Mouse (Mus musculus) gonadal fat pad, adult 2 months (tissue): ENCODE data around the gene 4930442H23Rik. TPM values are rescaled to one million over a fixed set of nuclear protein-coding genes. Genes with fewer than 3 reads are reported as not detected.

ENCODE experiments used
- polyA plus RNA-seq: library from polyadenylated mRNA; depleted of rRNA; stranded (reverse); fragments of >200 nt; gene quantifications from 2 replicates; pipeline ENCODE4 v1.2.3, GENCODE M21; 2012; rRNA removed

Gene 4930442H23Rik
- polyA plus RNA-seq, 1 experiment = not detected

Other genes with a start within 250 kb of the 4930442H23Rik start
- 5.9 and 6.3 TPM in 2 replicates for gene Gng7, start 168.9 kb downstream of the 4930442H23Rik start, polyA plus RNA-seq
- not detected in 2 replicates for gene Diras1, start 158.2 kb downstream of the 4930442H23Rik start, polyA plus RNA-seq
- 31.0 and 34.3 TPM in 2 replicates for gene Slc39a3, start 146.4 kb downstream of the 4930442H23Rik start, polyA plus RNA-seq
- gene Sgta, start 123.7 kb downstream of the 4930442H23Rik start, polyA plus RNA-seq = 197 and 235 TPM in 2 replicates
- gene Thop1, start 113.8 kb downstream of the 4930442H23Rik start, polyA plus RNA-seq = 31.7 and 35.0 TPM in 2 replicates
- 0.41 and 0.61 TPM in 2 replicates for gene Creb3l3, start 85.0 kb downstream of the 4930442H23Rik start, polyA plus RNA-seq
- 132 and 176 TPM in 2 replicates for gene Map2k2, start 77.9 kb downstream of the 4930442H23Rik start, polyA plus RNA-seq
- gene Zbtb7a, start 48.6 kb downstream of the 4930442H23Rik start, polyA plus RNA-seq = 30.0 and 49.1 TPM in 2 replicates
- gene Pias4, start 15.9 kb downstream of the 4930442H23Rik start, polyA plus RNA-seq = 31.5 and 32.8 TPM in 2 replicates
- gene Eef2, start 7.2 kb downstream of the 4930442H23Rik start, polyA plus RNA-seq = 1,971 and 2,241 TPM in 2 replicates
- 76.3 and 81.7 TPM in 2 replicates for gene Dapk3, start 844 bp downstream of the 4930442H23Rik start, polyA plus RNA-seq
- gene Nmrk2, start 18.2 kb upstream of the 4930442H23Rik start, polyA plus RNA-seq = not detected in 2 replicates
- gene Atcay, start 47.0 kb upstream of the 4930442H23Rik start, polyA plus RNA-seq = 0.03 TPM in 1 of 2 replicates, not detected in the other
- 17.9 and 20.9 TPM in 2 replicates for gene Zfr2, start 49.3 kb upstream of the 4930442H23Rik start, polyA plus RNA-seq
- gene Matk, start 69.1 kb upstream of the 4930442H23Rik start, polyA plus RNA-seq = 3.1 and 4.7 TPM in 2 replicates
- gene Mrpl54, start 83.1 kb upstream of the 4930442H23Rik start, polyA plus RNA-seq = 65.7 and 72.8 TPM in 2 replicates
- gene Apba3, start 83.1 kb upstream of the 4930442H23Rik start, polyA plus RNA-seq = 61.1 and 77.4 TPM in 2 replicates
- 21.4 and 29.9 TPM in 2 replicates for gene Tjp3, start 107.7 kb upstream of the 4930442H23Rik start, polyA plus RNA-seq
- 57.9 and 58.4 TPM in 2 replicates for gene Pip5k1c, start 109.1 kb upstream of the 4930442H23Rik start, polyA plus RNA-seq
- 24.8 and 25.0 TPM in 2 replicates for gene Cactin, start 137.3 kb upstream of the 4930442H23Rik start, polyA plus RNA-seq
- gene Tbxa2r, start 144.9 kb upstream of the 4930442H23Rik start, polyA plus RNA-seq = 8.3 and 9.3 TPM in 2 replicates
- 1.4 and 1.7 TPM in 2 replicates for gene Gipc3, start 159.4 kb upstream of the 4930442H23Rik start, polyA plus RNA-seq
- gene Hmg20b, start 166.6 kb upstream of the 4930442H23Rik start, polyA plus RNA-seq = 60.3 and 76.7 TPM in 2 replicates
- 29.8 and 39.5 TPM in 2 replicates for gene Mfsd12, start 173.6 kb upstream of the 4930442H23Rik start, polyA plus RNA-seq
- 1.7 and 2.0 TPM in 2 replicates for gene 4930404N11Rik, start 182.0 kb upstream of the 4930442H23Rik start, polyA plus RNA-seq
- gene Fzr1, start 194.7 kb upstream of the 4930442H23Rik start, polyA plus RNA-seq = 48.7 and 59.7 TPM in 2 replicates
- gene Dohh, start 200.6 kb upstream of the 4930442H23Rik start, polyA plus RNA-seq = 93.9 and 96.3 TPM in 2 replicates
- 3.3 and 4.2 TPM in 2 replicates for gene Gm48551, start 200.6 kb upstream of the 4930442H23Rik start, polyA plus RNA-seq
- gene Gm48552, start 205.2 kb upstream of the 4930442H23Rik start, polyA plus RNA-seq = 3.1 and 5.6 TPM in 2 replicates
- 28.6 and 32.6 TPM in 2 replicates for gene Smim24, start 209.2 kb upstream of the 4930442H23Rik start, polyA plus RNA-seq